Mouse (Mus musculus) neural tube, embryonic 12.5 days (tissue): Measurements from ENCODE around the gene Zkscan14. TPM values are rescaled to one million over a fixed set of nuclear protein-coding genes. Genes with fewer than 3 reads are reported as not detected.
"Not testable (repeated sequence)": the region's sequence is repeated elsewhere in the genome, so short reads cannot be mapped to it uniquely, and the experiment has no call there.

Experiments used
- ATAC-seq: fragments of 200-750 bp; cut with Nextera tagmentation; 2 replicates; pipeline ENCODE4 v1.8.0; 2017; ENCODE audit warnings: low read depth, mild to moderate bottlenecking, moderate TSS enrichment, moderate library complexity; ENCODE audit not compliant: low FRiP score
- H3K27ac ChIP-seq: fragments of 300-500 bp; sonication (generic); 2 replicates; pipeline ENCODE4 v1.5.1; 2016
- H3K27me3 ChIP-seq: fragments of 300-500 bp; sonication (generic); replicated peaks from 2 replicates; pipeline ENCODE4 v1.6.1; 2016; ENCODE audit warnings: mild to moderate bottlenecking
- H3K36me3 ChIP-seq: fragments of 300-500 bp; sonication (generic); 2 replicates; pipeline ENCODE4 v1.6.1; 2016; ENCODE audit warnings: mild to moderate bottlenecking
- H3K4me1 ChIP-seq: fragments of 300-500 bp; sonication (generic); 2 replicates; pipeline ENCODE4 v1.6.1; 2016
- H3K4me2 ChIP-seq: fragments of 300-500 bp; sonication (generic); replicated peaks from 2 replicates; pipeline ENCODE4 v1.6.1; 2016; ENCODE audit warnings: mild to moderate bottlenecking
- H3K4me3 ChIP-seq: fragments of 300-500 bp; sonication (generic); 2 replicates; pipeline ENCODE4 v1.5.1; 2016
- H3K9ac ChIP-seq: fragments of 300-500 bp; sonication (generic); 2 replicates; pipeline ENCODE4 v1.6.1; 2016; ENCODE audit warnings: mild to moderate bottlenecking
- H3K9me3 ChIP-seq: fragments of 300-500 bp; sonication (generic); 2 replicates; pipeline ENCODE4 v1.6.1; 2016; ENCODE audit warnings: mild to moderate bottlenecking
- WGBS: fragments of 180-500 bp; shearing (Covaris S2); methylation state at CpG from one replicate; pipeline ENCODE4 v1.1.7; 2016; 5-methylcytosine and 5-hydroxymethylcytosine counted together
- polyA plus RNA-seq: library from polyadenylated mRNA; unstranded; fragments of >200 nt; fragmentation: Nextera tagmentation; extraction: Ambion mirVana; gene quantifications from 2 replicates; pipeline ENCODE4 v1.2.1, GENCODE M21; 2016

Zkscan14 gene
- polyA plus RNA-seq, 1 experiment from 2014 or later, result 13.0 TPM

DNA sequence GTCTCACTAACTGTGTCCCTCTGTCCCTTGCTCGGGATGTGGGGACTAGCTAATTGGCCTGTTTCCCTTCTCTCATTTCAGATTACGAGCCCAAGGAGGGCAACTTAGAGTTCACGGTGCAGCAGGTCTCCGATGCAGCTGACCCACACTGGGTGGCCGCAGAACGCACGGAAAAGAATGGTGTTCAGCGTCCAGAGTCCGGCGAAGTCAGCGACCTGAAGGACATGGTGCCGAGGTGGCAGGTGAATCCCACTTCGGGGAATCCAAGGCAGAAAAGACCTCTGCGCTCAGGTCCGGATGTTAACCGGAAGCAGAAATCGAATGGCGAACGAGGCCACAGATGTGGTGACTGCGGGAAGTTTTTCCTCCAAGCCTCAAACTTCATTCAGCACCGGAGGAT lies 16.5 kb upstream of the Zkscan14 start:
- 97% methylated on average over 21 of the region's 21 CpGs for WGBS
- peaks cover 58% of the 10 kb centered on the region for H3K36me3 ChIP-seq
- H3K27me3 ChIP-seq, result no peaks in the 10 kb centered on the region
- H3K4me3 ChIP-seq, result no peak overlapping the region
- H3K27ac ChIP-seq, result no peak overlapping the region
- H3K4me1 ChIP-seq, result no peaks in the 10 kb centered on the region
- ATAC-seq, result no peak
- no peak overlapping the region for H3K9ac ChIP-seq
- H3K9me3 ChIP-seq, result no peaks in the 10 kb centered on the region
- H3K4me2 ChIP-seq, result no peak overlapping the region

DNA sequence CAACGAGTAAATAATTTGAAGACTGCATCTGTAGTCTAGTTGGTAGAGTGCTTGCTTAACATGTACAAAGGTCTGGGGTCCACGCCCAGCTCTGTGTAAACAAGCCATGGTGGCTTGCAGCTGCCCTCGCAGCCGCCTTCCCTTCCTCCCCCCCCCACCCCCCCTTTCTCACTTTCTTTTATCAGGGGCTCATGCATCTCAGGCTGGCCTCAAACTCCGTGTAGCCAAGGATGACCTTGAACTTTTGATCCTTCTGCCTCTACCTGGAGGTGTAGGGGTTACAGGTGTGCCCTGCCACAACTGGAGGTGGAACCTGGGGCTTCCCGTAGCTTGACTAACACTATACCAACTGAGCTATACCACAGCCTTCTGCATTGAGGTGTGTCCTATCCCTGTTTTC lies 16.1 kb upstream of the Zkscan14 start:
- H3K4me3 ChIP-seq, result no peak overlapping the region
- H3K36me3 ChIP-seq, result peaks cover 62% of the 10 kb centered on the region
- no peaks in the 10 kb centered on the region for H3K27me3 ChIP-seq
- H3K9me3 ChIP-seq, result no peaks in the 10 kb centered on the region
- no peaks in the 10 kb centered on the region for H3K4me1 ChIP-seq
- H3K9ac ChIP-seq, result no peak overlapping the region
- H3K4me2 ChIP-seq, result no peak overlapping the region
- 91% methylated on average over 6 of the region's 6 CpGs for WGBS
- H3K27ac ChIP-seq, result no peak overlapping the region
- ATAC-seq, result no peak

DNA sequence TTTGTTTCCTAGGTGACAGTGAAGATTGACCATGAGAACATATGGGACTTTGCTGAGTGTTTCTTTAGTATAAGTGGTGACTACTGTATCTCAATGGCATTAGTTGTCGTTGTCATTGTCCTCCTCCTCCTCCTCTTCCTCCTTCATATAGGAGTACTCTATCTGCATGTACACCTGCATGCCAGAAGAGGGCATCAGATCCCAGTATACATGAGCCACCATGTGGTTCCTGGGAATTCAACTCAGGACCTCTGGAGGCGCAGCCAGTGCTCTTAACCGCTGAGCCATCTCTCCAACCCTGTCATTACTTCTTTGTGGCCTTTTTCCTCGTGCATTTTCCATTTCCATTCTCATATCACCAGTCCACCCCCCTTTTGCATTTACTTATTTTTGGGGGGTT lies 13.0 kb upstream of the Zkscan14 start:
- WGBS, result 68% methylated on average over 4 of the region's 4 CpGs

DNA sequence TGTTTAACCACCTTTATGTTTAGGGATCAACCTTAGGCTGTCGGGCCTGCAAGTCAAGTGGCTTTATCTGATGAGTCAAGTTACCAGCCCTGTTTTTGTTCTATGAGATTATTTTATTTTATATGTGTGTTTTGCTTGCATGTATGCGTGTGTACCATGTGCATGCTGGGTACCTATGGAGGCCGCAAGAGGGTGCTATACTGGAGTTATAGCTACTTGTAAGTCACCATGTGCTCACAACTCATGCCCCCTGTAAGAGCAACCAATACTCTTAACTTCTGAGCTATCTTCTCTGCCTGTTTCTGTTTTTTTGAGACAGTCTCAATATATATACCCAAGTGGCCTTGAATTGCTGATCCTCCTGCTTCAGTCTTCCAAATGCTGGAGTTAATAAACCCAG lies 11.8 kb upstream of the Zkscan14 start:
- H3K4me2 ChIP-seq, result no peak overlapping the region
- no peak overlapping the region for H3K9ac ChIP-seq
- H3K27me3 ChIP-seq, result no peaks in the 10 kb centered on the region
- H3K4me3 ChIP-seq, result no peak overlapping the region
- no peak for ATAC-seq
- no peaks in the 10 kb centered on the region for H3K9me3 ChIP-seq
- peaks cover 61% of the 10 kb centered on the region for H3K36me3 ChIP-seq
- no peak overlapping the region for H3K27ac ChIP-seq
- WGBS, result 93% methylated on average over 3 of the region's 3 CpGs
- no peaks in the 10 kb centered on the region for H3K4me1 ChIP-seq

More for the DNA sequence above, 13.0 kb upstream of the Zkscan14 start:
- H3K36me3 ChIP-seq, result peaks cover 66% of the 10 kb centered on the region
- H3K27ac ChIP-seq, result no peak overlapping the region
- no peak for ATAC-seq
- no peak overlapping the region for H3K4me3 ChIP-seq
- no peak overlapping the region for H3K4me2 ChIP-seq
- no peaks in the 10 kb centered on the region for H3K4me1 ChIP-seq
- H3K9ac ChIP-seq, result no peak overlapping the region
- H3K9me3 ChIP-seq, result no peaks in the 10 kb centered on the region
- H3K27me3 ChIP-seq, result no peaks in the 10 kb centered on the region

DNA sequence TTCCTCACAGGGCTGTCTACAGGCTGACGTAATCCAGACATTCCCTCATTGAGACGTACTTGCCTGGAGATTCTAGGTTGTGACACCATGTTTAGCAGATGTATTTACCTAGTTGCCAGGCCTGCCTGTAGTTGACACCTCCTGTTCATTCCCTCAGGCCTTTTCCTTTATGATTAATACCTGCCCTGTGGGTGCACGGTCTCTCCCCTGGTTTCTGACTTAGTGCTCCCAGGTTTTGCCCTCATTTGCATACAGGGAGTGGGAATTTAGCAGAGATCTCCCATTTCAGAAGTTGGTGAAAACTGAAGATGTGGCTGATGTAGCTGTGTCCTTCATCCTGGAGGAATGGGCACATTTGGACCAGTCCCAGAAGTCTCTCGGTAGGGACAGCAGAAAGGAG lies 10.5 kb upstream of the Zkscan14 start:
- H3K4me2 ChIP-seq, result no peak overlapping the region
- ATAC-seq, result no peak
- H3K9me3 ChIP-seq, result no peaks in the 10 kb centered on the region
- H3K27me3 ChIP-seq, result no peaks in the 10 kb centered on the region
- 96% methylated on average over 4 of the region's 4 CpGs for WGBS
- H3K4me3 ChIP-seq, result no peak overlapping the region
- peaks cover 60% of the 10 kb centered on the region for H3K36me3 ChIP-seq
- H3K9ac ChIP-seq, result no peak overlapping the region
- H3K27ac ChIP-seq, result no peak overlapping the region
- no peaks in the 10 kb centered on the region for H3K4me1 ChIP-seq

DNA sequence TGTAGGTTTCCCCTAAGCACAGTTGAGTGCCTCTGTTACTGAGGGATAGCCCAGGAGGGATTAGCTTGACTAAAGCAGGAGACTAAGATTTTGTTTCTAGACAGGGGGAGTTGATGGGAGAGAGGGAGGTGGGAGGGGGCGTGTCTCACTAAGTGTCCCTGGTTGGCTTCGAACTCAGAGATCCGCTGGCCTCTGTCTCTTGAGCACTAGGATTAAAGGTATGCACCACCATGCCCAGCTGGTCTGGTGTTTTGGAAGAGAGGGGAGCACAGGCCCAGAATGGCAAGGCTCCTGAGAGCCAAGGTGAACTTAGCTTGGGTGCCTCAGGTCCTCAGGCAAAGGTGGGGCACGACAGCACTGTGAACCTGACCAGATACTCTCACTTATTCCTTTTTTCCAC lies 9.7 kb upstream of the Zkscan14 start:
- WGBS, result 93% methylated on average over 4 of the region's 4 CpGs
- peaks cover 60% of the 10 kb centered on the region for H3K36me3 ChIP-seq
- ATAC-seq, result no peak
- H3K9me3 ChIP-seq, result no peaks in the 10 kb centered on the region
- no peak overlapping the region for H3K4me3 ChIP-seq
- no peak overlapping the region for H3K4me2 ChIP-seq
- H3K9ac ChIP-seq, result no peak overlapping the region
- H3K4me1 ChIP-seq, result no peaks in the 10 kb centered on the region
- H3K27me3 ChIP-seq, result no peaks in the 10 kb centered on the region
- no peak overlapping the region for H3K27ac ChIP-seq

DNA sequence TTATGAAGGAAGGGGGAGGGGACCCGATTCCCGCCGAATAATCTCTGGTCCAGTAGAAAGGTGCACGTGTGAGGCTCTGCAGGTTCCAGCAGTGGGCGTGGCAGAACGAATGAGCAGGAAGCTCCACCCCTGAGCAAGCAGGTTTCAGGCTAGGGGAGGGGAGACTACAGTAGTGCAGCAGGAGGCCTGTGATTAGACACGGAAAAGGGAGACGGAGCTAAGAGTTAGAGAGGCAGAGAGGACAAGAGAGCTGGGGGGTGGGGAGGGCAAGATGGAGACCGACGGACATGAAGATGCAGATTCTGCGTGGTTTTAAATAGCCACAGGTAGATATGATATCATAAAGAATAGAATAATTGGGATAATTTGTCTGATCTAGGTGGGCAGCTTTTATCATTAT lies 6.7 kb upstream of the Zkscan14 start:
- H3K4me1 ChIP-seq, H3K27ac ChIP-seq, ATAC-seq, H3K4me2 ChIP-seq, H3K9ac ChIP-seq, H3K9me3 ChIP-seq, H3K4me3 ChIP-seq, H3K27me3 ChIP-seq: not testable (repeated sequence)
- H3K36me3 ChIP-seq, result peaks cover 44% of the 10 kb centered on the region
- WGBS, result 45% methylated on average over 11 of the region's 11 CpGs

DNA sequence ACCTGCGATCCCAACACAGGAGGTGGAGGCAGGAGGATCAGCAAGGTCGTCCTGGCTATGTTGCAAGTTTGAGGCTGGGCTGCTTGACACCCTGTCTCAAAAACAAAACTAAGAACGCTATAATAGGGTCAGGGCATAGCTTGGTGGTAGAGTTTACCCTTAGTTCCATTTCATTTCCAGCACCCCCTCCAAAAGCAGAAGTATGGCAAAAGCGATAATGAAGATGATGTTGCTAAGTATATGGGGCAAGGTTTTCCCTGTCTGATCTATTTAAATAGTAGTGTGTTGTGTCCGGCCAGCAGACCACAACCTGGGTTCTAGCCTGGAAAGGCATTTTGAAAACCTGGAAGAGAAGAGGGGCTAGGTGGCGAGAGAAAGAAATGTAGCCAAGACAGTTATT lies 6.3 kb upstream of the Zkscan14 start:
- ATAC-seq, result no peak
- peaks cover 9% of the 10 kb centered on the region for H3K4me1 ChIP-seq
- no peak overlapping the region for H3K4me3 ChIP-seq
- H3K9ac ChIP-seq, result no peak overlapping the region
- no peak overlapping the region for H3K27ac ChIP-seq
- H3K36me3 ChIP-seq, result peaks cover 40% of the 10 kb centered on the region
- H3K4me2 ChIP-seq, result no peak overlapping the region
- 89% methylated on average over 6 of the region's 6 CpGs for WGBS
- no peaks in the 10 kb centered on the region for H3K9me3 ChIP-seq
- no peaks in the 10 kb centered on the region for H3K27me3 ChIP-seq

DNA sequence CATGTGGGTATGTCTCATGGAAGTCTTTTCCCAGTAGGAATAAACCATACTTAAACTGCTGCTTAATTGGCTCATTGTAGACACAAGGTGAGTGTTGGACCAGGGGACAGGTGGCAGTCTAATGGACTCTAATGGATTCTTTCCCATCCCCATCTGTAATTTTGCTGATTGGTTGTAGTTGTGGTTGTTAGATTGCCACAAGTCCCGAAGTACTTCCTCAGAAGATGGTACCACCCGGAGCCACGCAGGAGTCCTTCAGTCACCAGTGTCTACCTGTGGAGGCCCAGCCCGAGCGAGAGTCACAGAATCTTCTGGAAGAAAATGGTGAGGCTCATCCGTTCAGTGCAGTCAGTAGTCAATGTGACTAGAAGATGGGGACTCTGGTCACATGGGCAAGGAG lies 5.7 kb upstream of the Zkscan14 start:
- peaks cover 9% of the 10 kb centered on the region for H3K4me1 ChIP-seq
- H3K36me3 ChIP-seq, result peaks cover 35% of the 10 kb centered on the region
- ATAC-seq, result no peak
- H3K4me3 ChIP-seq, result no peak overlapping the region
- no peak overlapping the region for H3K4me2 ChIP-seq
- WGBS, result 96% methylated on average over 6 of the region's 6 CpGs
- no peaks in the 10 kb centered on the region for H3K9me3 ChIP-seq
- no peak overlapping the region for H3K27ac ChIP-seq
- no peak overlapping the region for H3K9ac ChIP-seq
- no peaks in the 10 kb centered on the region for H3K27me3 ChIP-seq

DNA sequence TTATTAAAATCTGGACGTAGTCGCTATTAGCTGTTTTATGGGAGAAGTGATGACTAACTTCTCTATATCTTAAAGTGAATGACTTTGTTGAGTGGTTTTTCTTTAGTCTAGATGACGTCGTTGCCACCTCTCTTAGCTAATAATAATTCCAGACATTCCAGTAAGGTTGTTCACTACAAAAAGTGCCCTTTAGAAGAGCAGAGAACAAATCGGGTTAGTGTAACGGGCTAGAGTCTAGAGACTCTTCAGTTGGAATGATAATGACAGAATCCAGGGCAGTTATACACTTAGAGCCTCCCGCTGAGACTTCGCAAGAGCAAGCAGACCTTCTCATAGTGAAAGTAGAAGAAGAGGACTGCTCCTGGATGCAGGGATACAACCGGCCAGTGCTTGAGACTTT lies 3.4 kb upstream of the Zkscan14 start:
- WGBS, result 24% methylated on average over 9 of the region's 9 CpGs
- Histone ChIP-seq H3K9me3 (no peaks in the 10 kb centered on the region), H3K4me2 (peak overlapping the region; percentile 62), H3K27me3 (no peaks in the 10 kb centered on the region), H3K4me3 (peak overlapping the region; percentile 55), H3K4me1 (peaks cover 20% of the 10 kb centered on the region), H3K36me3 (peaks cover 14% of the 10 kb centered on the region), H3K9ac (peak overlapping the region; percentile 29; the same call in 1 of the 2 replicates), H3K27ac (no peak overlapping the region)
- ATAC-seq, result no peak

DNA sequence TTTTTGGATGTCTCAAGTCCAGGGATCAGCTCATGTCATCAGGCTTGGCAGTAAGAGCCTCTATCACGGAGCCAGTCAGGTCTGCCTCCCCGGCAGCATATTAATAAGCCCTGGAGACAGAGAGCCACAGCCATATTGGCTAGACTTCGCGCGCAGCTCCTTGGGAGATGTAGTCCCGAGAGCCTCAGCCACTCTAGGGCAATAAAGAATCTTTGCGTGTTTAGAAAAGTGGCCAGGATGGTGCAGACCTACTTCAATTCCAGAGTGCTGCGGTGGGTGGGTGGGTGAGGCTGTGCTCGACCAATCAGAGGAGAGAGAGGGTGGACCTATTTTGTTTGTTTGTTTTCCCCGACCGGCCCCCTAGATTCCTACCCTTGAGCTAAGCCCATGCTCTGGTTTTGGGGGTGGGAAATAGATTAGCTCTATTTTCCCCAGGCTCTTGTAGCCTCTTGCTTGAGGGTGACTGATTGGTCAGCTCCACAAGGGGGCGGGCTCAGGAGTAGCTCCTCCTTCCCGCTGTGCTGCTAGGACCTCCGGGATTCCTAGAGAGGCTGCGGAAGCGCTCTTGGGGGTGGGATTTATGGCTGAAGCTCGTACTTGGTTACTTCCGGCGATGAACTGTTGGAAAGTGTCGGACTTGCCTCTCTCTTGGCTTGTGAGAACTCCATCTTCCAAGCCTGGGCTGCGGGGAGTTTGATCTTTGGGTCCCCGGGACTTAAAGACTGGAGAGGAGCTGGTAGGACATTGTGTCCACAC lies 2.4 kb upstream of the Zkscan14 start, which contains the start of gene Zkscan5:
Gene Zkscan5 (plus strand): TSS at position 627 of the 756 bp plus-strand sequence.
- Histone ChIP-seq H3K9ac (peak within 1 kb of the TSS; percentile 55), H3K4me3 (peak within 1 kb of the TSS; percentile 55), H3K27ac (peak within 1 kb of the TSS; percentile 37), H3K27me3 (no peaks in the 10 kb centered on the region), H3K4me1 (peaks cover 20% of the 10 kb centered on the region), H3K9me3 (no peaks in the 10 kb centered on the region), H3K4me2 (peak within 1 kb of the TSS; percentile 62), H3K36me3 (peaks cover 10% of the 10 kb centered on the region)
- under 1% methylated on average over 22 of the region's 22 CpGs for WGBS
- peak; percentile 95 for ATAC-seq

DNA sequence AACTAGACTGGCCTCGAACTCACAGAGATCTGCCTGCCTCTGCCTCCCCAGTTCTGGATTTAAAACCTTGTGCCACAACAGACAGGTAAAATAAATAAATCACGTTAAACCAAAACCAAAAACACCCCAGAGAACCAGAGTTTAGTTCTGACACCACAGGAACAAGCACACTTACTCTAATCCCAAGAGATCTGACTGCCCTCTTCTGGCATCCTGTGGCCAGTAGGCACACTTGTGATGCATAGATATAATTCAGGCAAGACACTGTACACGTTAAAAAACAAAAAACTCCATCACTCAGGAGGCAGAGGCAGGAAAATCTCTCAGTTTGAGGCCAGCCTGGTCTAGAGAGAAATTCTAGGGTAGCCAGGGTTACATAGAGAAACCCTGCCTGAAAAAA lies 778 bp upstream of the Zkscan14 start:
- WGBS, result 55% methylated on average over 3 of the region's 3 CpGs
- peaks cover 8% of the 10 kb centered on the region for H3K36me3 ChIP-seq
- no peak for ATAC-seq
- no peak overlapping the region for H3K27ac ChIP-seq
- H3K9me3 ChIP-seq, result no peaks in the 10 kb centered on the region
- H3K4me1 ChIP-seq, result peaks cover 20% of the 10 kb centered on the region
- H3K4me2 ChIP-seq, result no peak overlapping the region
- no peaks in the 10 kb centered on the region for H3K27me3 ChIP-seq
- no peak overlapping the region for H3K9ac ChIP-seq
- no peak overlapping the region for H3K4me3 ChIP-seq

DNA sequence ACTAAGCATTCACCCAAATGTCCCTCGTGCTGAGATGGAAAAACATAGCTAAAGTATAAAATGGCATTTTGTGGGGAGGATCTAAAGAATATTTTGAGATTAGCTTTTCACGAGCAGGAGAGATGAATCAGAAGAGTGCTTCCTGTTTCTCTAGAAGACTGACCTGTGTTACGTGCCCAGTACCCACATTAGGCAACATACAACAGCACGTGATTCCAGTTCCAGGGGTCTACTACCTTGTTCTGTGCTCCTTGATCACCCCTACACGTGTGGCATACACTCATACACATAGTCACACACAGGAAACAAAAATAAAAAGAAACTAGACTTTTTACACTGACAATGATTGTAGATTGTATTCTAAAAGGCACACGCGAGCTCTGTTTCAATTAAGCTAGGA lies 1.3 kb downstream of the Zkscan14 start:
- Histone ChIP-seq H3K27ac (no peak overlapping the region), H3K4me2 (peak overlapping the region; percentile 99), H3K9ac (no peak overlapping the region), H3K27me3 (no peaks in the 10 kb centered on the region), H3K9me3 (no peaks in the 10 kb centered on the region), H3K4me1 (peaks cover 16% of the 10 kb centered on the region), H3K36me3 (peaks cover 14% of the 10 kb centered on the region), H3K4me3 (0 out of 2 replicates have a peak overlapping the region, but pooled peaks have one; percentile 11)
- ATAC-seq, result no peak
- WGBS, result 79% methylated on average over 7 of the region's 7 CpGs
